Mouse (Mus musculus) kidney, postnatal 0 days (tissue): ENCODE results near the gene Krtap1-3. TPM values are rescaled to one million over a fixed set of nuclear protein-coding genes. Genes with fewer than 3 reads are reported as not detected.

Source experiments
- ATAC-seq: fragments of 200-750 bp; cut with Nextera tagmentation; replicated peaks from 2 replicates; pipeline ENCODE4 v1.8.0; 2017; ENCODE audit warnings: low read depth, moderate number of reproducible peaks, moderate TSS enrichment, moderate library complexity; ENCODE audit not compliant: low FRiP score
- DNase-seq: peaks from one replicate; pipeline ENCODE4 v3.0.0-alpha.2; 2016; ENCODE audit warnings: low spot score
- H3K27ac ChIP-seq: fragments of 300-500 bp; sonication (generic); 2 replicates; pipeline ENCODE4 v1.5.1; 2014; ENCODE audit warnings: mild to moderate bottlenecking
- H3K27me3 ChIP-seq: fragments of 300-500 bp; sonication (generic); 2 replicates; pipeline ENCODE4 v1.6.1; 2014; ENCODE audit warnings: low read length, mixed read lengths; ENCODE audit not compliant: insufficient read depth
- H3K36me3 ChIP-seq: fragments of 300-500 bp; sonication (generic); 2 replicates; pipeline ENCODE4 v1.6.1; 2014; ENCODE audit warnings: low read length, mixed read lengths; ENCODE audit not compliant: insufficient read depth
- H3K4me1 ChIP-seq: fragments of 300-500 bp; sonication (generic); replicated peaks from 2 replicates; pipeline ENCODE4 v1.6.1; 2014; ENCODE audit warnings: antibody characterized with exemption, low read length, mixed read lengths; ENCODE audit not compliant: insufficient read depth
- H3K4me2 ChIP-seq: fragments of 300-500 bp; sonication (generic); 2 replicates; pipeline ENCODE4 v1.6.1; 2014; ENCODE audit warnings: mild to moderate bottlenecking, low read length, moderate library complexity, mixed read lengths
- H3K4me3 ChIP-seq: fragments of 300-500 bp; sonication (generic); replicated peaks from 2 replicates; pipeline ENCODE4 v1.5.1; 2014; ENCODE audit warnings: low read depth, low read length
- H3K9ac ChIP-seq: fragments of 300-500 bp; sonication (generic); 2 replicates; pipeline ENCODE4 v1.6.1; 2014; ENCODE audit warnings: low read depth, low read length
- H3K9me3 ChIP-seq: fragments of 300-500 bp; sonication (generic); replicated peaks from 2 replicates; pipeline ENCODE4 v1.6.1; 2016; ENCODE audit warnings: low read length, inconsistent platforms, mixed read lengths
- CTCF ChIP-seq: IDR thresholded peaks from 2 replicates; pipeline ENCODE4 v1.5.1; 2016; ENCODE audit warnings: antibody characterized with exemption, low read depth, mild to moderate bottlenecking, moderate library complexity
- WGBS: fragments of 180-500 bp; shearing (Covaris S2); extraction: QIAGEN DNeasy Blood & Tissue Kit; methylation state at CpG from one replicate; pipeline ENCODE4 v1.1.7; 2014; 5-methylcytosine and 5-hydroxymethylcytosine counted together
- polyA plus RNA-seq: library from polyadenylated mRNA; unstranded; fragments of >200 nt; fragmentation: Nextera tagmentation; extraction: Ambion mirVana; gene quantifications from 2 replicates; pipeline ENCODE4 v1.2.1, GENCODE M21; 2015

Krtap1-3 gene
- polyA plus RNA-seq = not detected in 2 replicates

GRCm38 (mm10) chr11:99590981-99591380, at the start of gene Krtap1-3:
Gene Krtap1-3 (minus strand): TSS chr11:99591339.
- no peaks in the 10 kb centered on the region for H3K27me3 ChIP-seq
- H3K4me2 ChIP-seq = no peak within 1 kb of the TSS
- H3K9ac ChIP-seq = no peak within 1 kb of the TSS
- no peaks in the 10 kb centered on the region for H3K9me3 ChIP-seq
- ATAC-seq = no peak
- no peak within 1 kb of the TSS for H3K27ac ChIP-seq
- H3K4me3 ChIP-seq = no peak within 1 kb of the TSS
- WGBS = 82% methylated on average over 6 of the region's 6 CpGs
- no peak for DNase-seq
- no peak for TF ChIP-seq CTCF
- H3K36me3 ChIP-seq = no peaks in the 10 kb centered on the region
- H3K4me1 ChIP-seq = no peaks in the 10 kb centered on the region

- no peak overlapping the region for H3K4me2 ChIP-seq
- no peaks in the 10 kb centered on the region for H3K27me3 ChIP-seq
- H3K9me3 ChIP-seq = no peaks in the 10 kb centered on the region
- no peak overlapping the region for H3K4me3 ChIP-seq
- no peaks in the 10 kb centered on the region for H3K36me3 ChIP-seq
- H3K4me1 ChIP-seq = no peaks in the 10 kb centered on the region
- no peak for DNase-seq
- no peak for TF ChIP-seq CTCF
- no peak for ATAC-seq
- no peak overlapping the region for H3K27ac ChIP-seq
- 31% methylated on average over 1 of the region's 1 CpGs for WGBS
- no peak overlapping the region for H3K9ac ChIP-seq
These were observed 49.8 kb upstream of the Krtap1-3 start for GRCm38 (mm10) chr11:99640926-99641325.

GRCm38 (mm10) chr11:99637086-99637485, 45.9 kb upstream of the Krtap1-3 start:
- Histone ChIP-seq H3K4me3 (no peak overlapping the region), H3K9ac (no peak overlapping the region), H3K36me3 (no peaks in the 10 kb centered on the region), H3K27ac (no peak overlapping the region), H3K27me3 (no peaks in the 10 kb centered on the region), H3K4me2 (no peak overlapping the region), H3K9me3 (no peaks in the 10 kb centered on the region), H3K4me1 (no peaks in the 10 kb centered on the region)
- DNase-seq (no peak), ATAC-seq (no peak)
- TF ChIP-seq CTCF = no peak
- WGBS = 52% methylated on average over 1 of the region's 1 CpGs

- Histone ChIP-seq H3K36me3 (no peaks in the 10 kb centered on the region), H3K4me1 (no peaks in the 10 kb centered on the region), H3K4me3 (no peak within 1 kb of the TSS), H3K27ac (no peak within 1 kb of the TSS), H3K9ac (no peak within 1 kb of the TSS), H3K4me2 (no peak within 1 kb of the TSS), H3K27me3 (no peaks in the 10 kb centered on the region), H3K9me3 (no peaks in the 10 kb centered on the region)
- ATAC-seq (no peak), DNase-seq (no peak)
- no peak for TF ChIP-seq CTCF
- WGBS = 25% methylated on average over 8 of the region's 8 CpGs
These were observed 43.6 kb upstream of the Krtap1-3 start, which contains the start of gene Krtap4-2 for GRCm38 (mm10) chr11:99634653-99635134. Gene Krtap4-2 (minus strand): TSS chr11:99635084.

- DNase-seq (no peak), ATAC-seq (no peak)
- TF ChIP-seq CTCF = no peak
- Histone ChIP-seq H3K4me2 (no peak overlapping the region), H3K27me3 (no peaks in the 10 kb centered on the region), H3K36me3 (no peaks in the 10 kb centered on the region), H3K27ac (no peak overlapping the region), H3K9ac (no peak overlapping the region), H3K9me3 (no peaks in the 10 kb centered on the region), H3K4me1 (no peaks in the 10 kb centered on the region), H3K4me3 (no peak overlapping the region)
- WGBS = 68% methylated on average over 2 of the region's 2 CpGs
These were observed 42.2 kb upstream of the Krtap1-3 start for GRCm38 (mm10) chr11:99633293-99633692.

DNA sequence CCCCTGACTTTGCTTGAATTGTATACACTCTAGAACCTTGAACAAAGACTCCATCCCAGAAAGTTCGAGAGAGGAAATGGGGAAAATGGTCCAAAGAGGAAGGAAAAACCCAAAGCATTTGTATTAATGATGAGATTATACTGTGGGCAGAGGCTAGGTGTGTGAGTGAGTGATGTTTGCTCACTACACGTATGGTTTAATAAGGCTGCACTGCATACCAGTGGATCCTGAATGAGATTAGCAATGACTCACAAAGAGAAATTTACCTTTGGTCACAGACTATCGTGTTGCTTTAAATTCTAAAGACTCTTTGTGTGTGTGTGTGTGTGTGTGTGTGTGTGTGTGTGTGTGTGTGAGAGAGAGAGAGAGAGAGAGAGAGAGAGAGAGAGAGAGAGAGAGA, 39.8 kb upstream of the Krtap1-3 start:
- no peak for ATAC-seq
- WGBS = 75% methylated on average over 3 of the region's 3 CpGs
- no peak overlapping the region for H3K9ac ChIP-seq
- H3K27ac ChIP-seq = no peak overlapping the region
- no peak overlapping the region for H3K4me2 ChIP-seq
- TF ChIP-seq CTCF = no peak
- no peaks in the 10 kb centered on the region for H3K4me1 ChIP-seq
- no peak for DNase-seq
- H3K4me3 ChIP-seq = no peak overlapping the region
- H3K9me3 ChIP-seq = no peaks in the 10 kb centered on the region
- H3K36me3 ChIP-seq = no peaks in the 10 kb centered on the region
- no peaks in the 10 kb centered on the region for H3K27me3 ChIP-seq

DNA sequence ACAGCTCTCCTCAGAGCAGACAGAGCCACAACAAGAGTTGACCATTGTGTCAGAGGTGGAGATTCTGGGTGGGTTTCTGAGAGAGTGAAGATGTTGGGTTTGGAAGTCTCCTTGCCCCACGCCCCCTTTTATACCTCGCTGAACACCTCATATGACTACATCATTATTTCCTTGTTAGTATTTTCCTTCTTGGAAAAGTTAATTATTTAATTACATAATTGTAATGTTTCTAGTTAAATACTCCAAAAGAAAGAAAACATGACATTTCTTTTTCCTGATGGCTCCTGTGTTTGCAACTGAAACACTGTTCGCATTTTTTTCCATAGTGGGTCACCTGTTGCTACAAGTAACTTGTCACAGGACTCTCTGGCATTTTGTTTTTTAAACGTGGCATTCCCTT, 37.0 kb upstream of the Krtap1-3 start, which contains the start of gene Krtap4-1:
Krtap4-1 (minus strand) TSS at position 101 of the 400 bp plus-strand sequence.
- Histone ChIP-seq H3K9ac (no peak within 1 kb of the TSS), H3K9me3 (no peaks in the 10 kb centered on the region), H3K4me2 (no peak within 1 kb of the TSS), H3K27ac (no peak within 1 kb of the TSS), H3K27me3 (no peaks in the 10 kb centered on the region), H3K36me3 (no peaks in the 10 kb centered on the region), H3K4me3 (no peak within 1 kb of the TSS), H3K4me1 (no peaks in the 10 kb centered on the region)
- DNase-seq (no peak), ATAC-seq (no peak)
- WGBS = 75% methylated on average over 4 of the region's 4 CpGs
- TF ChIP-seq CTCF = no peak
